Mouse (Mus musculus): ENCODE data around the gene Ttc39b. TPM values are rescaled to one million over a fixed set of nuclear protein-coding genes. Genes with fewer than 3 reads are reported as not detected.
A peak's percentile ranks its signal among the peaks of the same experiment; 100 is the strongest.

Gene Ttc39b
- total RNA-seq, 1 experiment from 2014 or later = 19.6 TPM

- DNase-seq = peak; percentile 30
Measured at GRCm38 (mm10) chr4:83183288-83183930, 140.6 kb downstream of the Ttc39b start.

DNA sequence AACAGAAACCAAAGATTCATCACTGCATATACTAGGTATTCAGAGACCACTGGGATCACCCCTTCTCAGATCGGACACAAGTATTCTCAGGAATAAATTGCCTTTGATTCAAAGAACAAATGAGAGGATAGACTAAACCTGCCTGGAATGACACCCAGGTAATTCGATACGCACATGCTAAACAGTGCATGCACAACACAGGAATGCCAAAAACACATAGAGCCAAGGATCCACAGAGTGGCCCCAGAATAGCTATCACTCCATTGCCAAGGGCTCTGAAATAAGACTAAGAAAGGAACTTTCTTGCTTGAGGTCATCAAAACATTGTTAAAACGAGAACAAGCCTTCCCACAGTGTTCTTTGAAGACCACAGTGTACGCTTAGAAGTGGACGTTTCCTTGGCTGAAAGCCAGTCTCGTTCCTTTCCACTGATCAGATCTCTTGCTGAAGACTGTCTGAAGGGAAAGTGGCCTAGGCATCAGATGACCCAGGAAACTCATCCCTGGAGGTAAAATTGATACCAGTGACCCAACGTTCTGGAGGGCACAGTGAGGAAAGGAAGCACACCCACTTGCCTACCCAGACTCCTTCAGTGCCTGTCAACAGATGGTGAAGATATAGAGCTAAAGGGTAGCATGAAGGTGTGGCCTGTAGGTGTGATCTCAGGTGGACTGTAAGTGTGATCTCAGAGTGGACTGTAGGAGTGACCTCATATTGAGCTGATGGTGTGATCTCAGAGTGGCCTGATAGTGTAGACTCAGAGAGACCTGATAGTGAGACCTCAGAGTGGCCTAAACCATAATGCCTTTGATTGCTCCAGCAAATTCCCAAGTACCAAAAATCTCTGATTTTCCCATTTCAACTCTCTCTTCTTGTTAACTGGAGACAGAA, 141.6 kb downstream of the Ttc39b start:
- DNase-seq = no peak

GRCm38 (mm10) chr4:83177471-83177870, 146.6 kb downstream of the Ttc39b start:
- no peak for DNase-seq

DNA sequence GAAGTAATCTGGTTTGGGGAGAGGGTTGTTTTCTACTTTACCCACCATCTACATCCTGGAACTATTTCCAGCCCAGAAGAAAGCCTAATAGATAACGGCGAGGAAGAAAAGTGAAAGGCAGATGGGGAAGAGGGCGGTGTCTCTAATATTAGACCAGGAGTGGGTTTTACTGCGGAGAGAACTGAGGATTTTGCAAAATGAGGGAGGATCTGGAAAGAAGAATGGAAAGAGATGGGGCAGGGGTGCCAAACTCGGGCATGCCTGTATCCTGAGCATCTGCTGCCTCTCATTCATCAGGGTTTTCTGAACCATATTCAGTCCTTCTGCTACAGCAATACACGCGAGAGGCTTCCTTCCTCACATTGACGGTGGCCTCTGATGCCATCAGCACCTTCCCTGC, 149.1 kb downstream of the Ttc39b start:
- DNase-seq = no peak

DNA sequence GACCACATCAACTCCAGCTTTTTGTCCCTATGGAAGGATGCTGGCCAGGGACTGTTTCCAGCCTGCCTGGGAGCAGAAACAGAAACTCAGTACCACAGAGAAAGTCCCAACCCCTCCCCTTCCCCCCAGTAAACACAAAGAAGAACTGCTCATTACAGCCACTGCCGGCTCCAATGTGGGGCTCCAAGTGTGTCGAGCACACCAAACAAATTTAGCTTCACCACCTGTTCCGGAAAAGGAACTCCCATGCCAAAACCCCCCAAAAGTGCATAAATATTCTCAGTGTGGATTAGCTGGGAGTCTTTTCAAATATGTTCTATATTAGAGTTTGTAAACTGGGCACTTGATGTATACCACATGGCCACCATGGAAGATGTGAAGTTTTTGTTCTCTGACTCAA, 151.8 kb downstream of the Ttc39b start:
- DNase-seq = no peak

DNA sequence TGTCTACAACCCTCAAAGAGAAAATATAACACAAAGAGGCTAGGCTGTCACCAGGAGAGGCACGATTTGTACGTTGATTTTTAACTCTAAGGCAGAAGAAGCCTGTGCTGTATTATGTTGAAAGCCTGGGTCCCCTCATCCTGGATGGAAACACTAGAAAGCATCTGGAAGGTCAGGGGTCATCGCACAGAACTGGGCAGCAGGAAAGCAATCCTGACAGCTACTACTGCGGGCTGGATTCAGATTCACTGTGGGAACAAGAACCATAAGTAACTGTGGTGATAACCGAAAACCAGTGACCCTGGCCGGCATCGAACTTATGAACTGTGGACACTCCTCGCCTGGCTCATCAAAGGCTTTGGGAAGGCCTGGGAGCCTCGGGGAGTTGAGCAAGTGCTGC, 153.3 kb downstream of the Ttc39b start:
- DNase-seq = no peak

Other genes with a start within 250 kb of the Ttc39b start
- gene Snapc3, start 93.5 kb upstream of the Ttc39b start, total RNA-seq (2021) = 27.5 and 31.8 TPM in 2 replicates
- gene Psip1, start 162.2 kb upstream of the Ttc39b start, total RNA-seq (2021) = 58.7 and 67.3 TPM in 2 replicates
- 3.6 and 3.7 TPM in 2 replicates for gene Ccdc171, start 201.3 kb upstream of the Ttc39b start, total RNA-seq (2021)